Mouse (Mus musculus) embryonic fibroblast, embryonic 13.5 days (primary cell): Measurements from ENCODE around the gene Zbtb26.

ENCODE experiments used
- CTCF ChIP-seq: IDR thresholded peaks from 2 replicates; pipeline ENCODE4 v1.5.1; 2011; ENCODE audit warnings: mild to moderate bottlenecking, control low read depth, low read length, moderate library complexity, borderline replicate concordance; ENCODE audit not compliant: insufficient read depth
- POLR2A ChIP-seq: IDR thresholded peaks from 2 replicates; pipeline ENCODE4 v1.6.1; 2011; ENCODE audit warnings: low read depth, mild to moderate bottlenecking, control low read depth, low read length, moderate library complexity

DNA sequence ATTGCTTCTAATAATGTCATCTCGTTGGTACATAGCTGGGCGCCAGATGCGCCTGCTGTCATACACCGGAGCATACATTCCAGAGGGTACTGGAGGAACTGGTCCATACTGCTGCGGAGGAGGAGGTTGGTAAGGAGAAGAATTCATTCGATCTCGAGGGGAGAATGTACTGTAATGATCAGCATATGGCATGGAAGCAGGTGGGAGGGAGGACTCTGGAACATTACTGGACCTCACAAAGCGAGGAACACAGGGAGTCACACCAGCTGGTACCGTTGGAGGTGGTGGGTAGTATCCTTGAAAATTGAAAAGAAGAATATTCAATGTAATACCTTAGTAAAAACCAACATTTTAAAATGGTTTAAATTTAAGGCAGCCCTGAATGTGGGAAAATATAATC lies 60.0 kb downstream of the Zbtb26 start:
- TF ChIP-seq CTCF (no peak), POLR2A (no peak)
